Mouse (Mus musculus): ENCODE data around the gene Hdac5.

DNA sequence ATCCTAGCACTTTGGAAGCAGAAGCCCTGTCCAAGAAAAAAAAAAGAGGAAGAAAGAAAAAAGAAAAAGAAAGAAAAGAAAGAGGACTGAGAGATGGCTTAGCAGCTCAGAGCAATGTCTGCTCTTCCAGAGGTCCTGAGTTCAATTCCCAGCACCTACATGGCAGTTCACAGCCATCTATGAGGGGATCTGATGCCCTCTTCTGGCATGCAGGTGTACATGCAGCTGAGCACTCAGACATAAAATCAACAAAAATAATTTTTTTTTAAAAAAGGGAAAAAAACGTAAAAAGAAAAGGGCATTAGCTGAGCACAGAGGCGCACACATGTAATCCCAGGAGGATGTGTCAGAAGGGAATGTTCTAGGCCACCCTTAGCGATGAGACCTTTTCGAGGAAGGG, 16.9 kb upstream of the Hdac5 start:
- TF ChIP-seq POLR2A (IDR thresholded peaks at IDR 0.05; ENCODE audit: extremely low read depth, insufficient read depth, low read length) = no peak
- TF ChIP-seq CTCF (IDR thresholded peaks at IDR 0.05; ENCODE audit: low read depth, low read length) = peak; percentile 15; the same call in 1 of the 2 replicates

Data from liver, adult 2 months (tissue).